Mouse (Mus musculus) midbrain, embryonic 14.5 days (tissue): ENCODE data around the gene Anapc13. TPM values are rescaled to one million over a fixed set of nuclear protein-coding genes. Genes with fewer than 3 reads are reported as not detected.
A peak's percentile ranks its signal among the peaks of the same experiment; 100 is the strongest.

Experiments
- ATAC-seq: fragments of 200-750 bp; cut with Nextera tagmentation; 2 replicates; pipeline ENCODE4 v1.8.0; 2017; ENCODE audit warnings: moderate number of reproducible peaks, moderate library complexity; ENCODE audit not compliant: low FRiP score, low TSS enrichment
- DNase-seq: peaks from one replicate; pipeline ENCODE4 v3.0.0-alpha.2; 2015
- H3K27ac ChIP-seq: fragments of 300-500 bp; sonication (generic); replicated peaks from 2 replicates; pipeline ENCODE4 v1.5.1; 2014; ENCODE audit warnings: mild to moderate bottlenecking, low read depth, low read length, moderate library complexity
- H3K27me3 ChIP-seq: fragments of 300-500 bp; sonication (generic); 2 replicates; pipeline ENCODE4 v1.6.1; 2014; ENCODE audit warnings: low read length, control low read depth, mixed read lengths; ENCODE audit not compliant: control insufficient read depth, insufficient read depth
- H3K36me3 ChIP-seq: fragments of 300-500 bp; sonication (generic); 2 replicates; pipeline ENCODE4 v1.6.1; 2014; ENCODE audit warnings: low read length, control low read depth; ENCODE audit not compliant: control insufficient read depth, insufficient read depth
- H3K4me1 ChIP-seq: fragments of 300-500 bp; sonication (generic); 2 replicates; pipeline ENCODE4 v1.6.1; 2014; ENCODE audit warnings: mild to moderate bottlenecking, antibody characterized with exemption, low read length, control low read depth; ENCODE audit not compliant: control insufficient read depth, insufficient read depth
- H3K4me2 ChIP-seq: fragments of 300-500 bp; sonication (generic); 2 replicates; pipeline ENCODE4 v1.6.1; 2014; ENCODE audit warnings: mild to moderate bottlenecking, low read length, moderate library complexity
- H3K4me3 ChIP-seq: fragments of 300-500 bp; sonication (generic); replicated peaks from 2 replicates; pipeline ENCODE4 v1.5.1; 2014; ENCODE audit warnings: low read depth, low read length
- H3K9ac ChIP-seq: fragments of 300-500 bp; sonication (generic); replicated peaks from 2 replicates; pipeline ENCODE4 v1.6.1; 2014; ENCODE audit warnings: mild to moderate bottlenecking, low read length, moderate library complexity
- H3K9me3 ChIP-seq: fragments of 300-500 bp; sonication (generic); 2 replicates; pipeline ENCODE4 v1.6.1; 2016; ENCODE audit warnings: low read length, control low read depth, mixed read lengths; ENCODE audit not compliant: control insufficient read depth
- WGBS: fragments of 180-500 bp; shearing (Covaris S2); extraction: QIAGEN DNeasy Blood & Tissue Kit; methylation state at CpG from one replicate; pipeline ENCODE4 v1.1.7; 2014; 5-methylcytosine and 5-hydroxymethylcytosine counted together
- polyA plus RNA-seq: library from polyadenylated mRNA; unstranded; fragments of >200 nt; fragmentation: Nextera tagmentation; extraction: Ambion mirVana; gene quantifications from 2 replicates; pipeline ENCODE4 v1.2.1, GENCODE M21; 2014

Gene Anapc13
- polyA plus RNA-seq, 1 experiment from 2014 or later = 151 TPM

GRCm38 (mm10) chr9:102605162-102605561, 20.9 kb upstream of the Anapc13 start:
- no peaks in the 10 kb centered on the region for H3K9me3 ChIP-seq
- H3K27ac ChIP-seq = no peak overlapping the region
- H3K36me3 ChIP-seq = peaks cover 16% of the 10 kb centered on the region
- H3K4me2 ChIP-seq = no peak overlapping the region
- DNase-seq (peak; percentile 23), ATAC-seq (no peak)
- 71% methylated on average over 6 of the region's 6 CpGs for WGBS
- no peaks in the 10 kb centered on the region for H3K27me3 ChIP-seq
- H3K4me3 ChIP-seq = no peak overlapping the region
- no peaks in the 10 kb centered on the region for H3K4me1 ChIP-seq
- H3K9ac ChIP-seq = no peak overlapping the region

- ATAC-seq = no peak
- Histone ChIP-seq H3K27me3 (no peaks in the 10 kb centered on the region), H3K4me1 (no peaks in the 10 kb centered on the region), H3K4me3 (no peak overlapping the region), H3K27ac (no peak overlapping the region), H3K36me3 (peaks cover 17% of the 10 kb centered on the region), H3K9me3 (no peaks in the 10 kb centered on the region), H3K9ac (no peak overlapping the region), H3K4me2 (no peak overlapping the region)
- peak; percentile 52 for DNase-seq
- 58% methylated on average over 5 of the region's 5 CpGs for WGBS
These were observed 18.6 kb upstream of the Anapc13 start for GRCm38 (mm10) chr9:102607471-102607870.

- 94% methylated on average over 3 of the region's 3 CpGs for WGBS
- no peak for DNase-seq
These were observed 16.9 kb upstream of the Anapc13 start for GRCm38 (mm10) chr9:102609221-102609620.

GRCm38 (mm10) chr9:102615071-102615470, 11.0 kb upstream of the Anapc13 start:
- Histone ChIP-seq H3K27ac (no peak overlapping the region), H3K4me2 (no peak overlapping the region), H3K36me3 (peaks cover 46% of the 10 kb centered on the region), H3K4me3 (no peak overlapping the region), H3K4me1 (no peaks in the 10 kb centered on the region), H3K27me3 (no peaks in the 10 kb centered on the region), H3K9ac (no peak overlapping the region), H3K9me3 (no peaks in the 10 kb centered on the region)
- ATAC-seq (no peak), DNase-seq (no peak)
- WGBS = 91% methylated on average over 3 of the region's 3 CpGs

More at GRCm38 (mm10) chr9:102609221-102609620, 16.9 kb upstream of the Anapc13 start:
- no peak for ATAC-seq
- Histone ChIP-seq H3K9me3 (no peaks in the 10 kb centered on the region), H3K27me3 (no peaks in the 10 kb centered on the region), H3K4me1 (no peaks in the 10 kb centered on the region), H3K4me3 (no peak overlapping the region), H3K27ac (no peak overlapping the region), H3K4me2 (no peak overlapping the region), H3K36me3 (peaks cover 28% of the 10 kb centered on the region), H3K9ac (no peak overlapping the region)

- no peak for DNase-seq
- no peak overlapping the region for H3K27ac ChIP-seq
- 88% methylated on average over 9 of the region's 9 CpGs for WGBS
- no peaks in the 10 kb centered on the region for H3K4me1 ChIP-seq
- H3K27me3 ChIP-seq = no peaks in the 10 kb centered on the region
- H3K9me3 ChIP-seq = no peaks in the 10 kb centered on the region
- no peak for ATAC-seq
- H3K9ac ChIP-seq = no peak overlapping the region
- H3K4me3 ChIP-seq = no peak overlapping the region
- peaks cover 43% of the 10 kb centered on the region for H3K36me3 ChIP-seq
- H3K4me2 ChIP-seq = no peak overlapping the region
These were observed 9.8 kb upstream of the Anapc13 start for GRCm38 (mm10) chr9:102616267-102616666.

GRCm38 (mm10) chr9:102621385-102621784, 4.7 kb upstream of the Anapc13 start:
- no peak for ATAC-seq
- Histone ChIP-seq H3K36me3 (peaks cover 9% of the 10 kb centered on the region), H3K27ac (no peak overlapping the region), H3K9me3 (no peaks in the 10 kb centered on the region), H3K4me3 (no peak overlapping the region), H3K4me1 (no peaks in the 10 kb centered on the region; the same call in 1 of the 2 replicates), H3K27me3 (no peaks in the 10 kb centered on the region), H3K9ac (no peak overlapping the region), H3K4me2 (no peak overlapping the region)
- WGBS = 83% methylated on average over 5 of the region's 5 CpGs
- DNase-seq = no peak

- Histone ChIP-seq H3K36me3 (peaks cover 5% of the 10 kb centered on the region; the same call in 1 of the 2 replicates), H3K27ac (no peak overlapping the region), H3K9me3 (no peaks in the 10 kb centered on the region), H3K9ac (no peak overlapping the region), H3K4me2 (no peak overlapping the region), H3K27me3 (no peaks in the 10 kb centered on the region), H3K4me1 (peaks cover 5% of the 10 kb centered on the region), H3K4me3 (no peak overlapping the region)
- ATAC-seq (no peak), DNase-seq (peak; percentile 90)
- WGBS = 38% methylated on average over 5 of the region's 5 CpGs
These were observed 3.8 kb upstream of the Anapc13 start for GRCm38 (mm10) chr9:102622192-102622857.

GRCm38 (mm10) chr9:102622876-102623275, 3.2 kb upstream of the Anapc13 start:
- Histone ChIP-seq H3K4me2 (no peak overlapping the region), H3K4me3 (no peak overlapping the region), H3K36me3 (peaks cover 5% of the 10 kb centered on the region; the same call in 1 of the 2 replicates), H3K9me3 (no peaks in the 10 kb centered on the region), H3K27ac (no peak overlapping the region), H3K9ac (no peak overlapping the region), H3K27me3 (no peaks in the 10 kb centered on the region), H3K4me1 (peaks cover 6% of the 10 kb centered on the region)
- WGBS = 88% methylated on average over 6 of the region's 6 CpGs
- ATAC-seq (no peak), DNase-seq (no peak)

- Histone ChIP-seq H3K4me1 (peaks cover 6% of the 10 kb centered on the region), H3K36me3 (peaks cover 5% of the 10 kb centered on the region; the same call in 1 of the 2 replicates), H3K9me3 (no peaks in the 10 kb centered on the region), H3K9ac (no peak overlapping the region), H3K27ac (no peak overlapping the region), H3K4me2 (no peak overlapping the region), H3K4me3 (no peak overlapping the region), H3K27me3 (no peaks in the 10 kb centered on the region)
- DNase-seq (no peak), ATAC-seq (no peak)
- WGBS = 69% methylated on average over 7 of the region's 7 CpGs
These were observed 2.5 kb upstream of the Anapc13 start for GRCm38 (mm10) chr9:102623581-102623980.
